ENCODE assay signal across 25 mouse cellular contexts in genomic region chr4:135019120-135019519, GRCm38 (mm10).
DNase-seq lines count a peak whose midpoint lies in the region; ATAC-seq lines count a peak whose summit lies in the region.
"Had no signal": no experiment of that assay in that cellular context is flagged by ENCODE, and none has a peak within 500 bp of the region (broad histone marks: within the 10 kb centered on the region; RNA-seq: fewer than 3 reads in every experiment).

No protein-coding gene starts in this region.

- H3K4me3 ChIP-seq in hindbrain, embryonic 16.5 days (ENCODE audit: low read length), result no peak overlapping the region
- H3K4me3 ChIP-seq: embryonic facial prominence, embryonic 13.5 days; heart, embryonic 10.5 days; heart, embryonic 15.5 days; limb, embryonic 12.5 days; liver, embryonic 15.5 days; neural tube, embryonic 15.5 days had no signal

- H3K9ac ChIP-seq in hindbrain, embryonic 16.5 days (ENCODE audit: low read depth, low read length), result no peak overlapping the region
- H3K9ac ChIP-seq: embryonic facial prominence, embryonic 13.5 days; heart, embryonic 15.5 days; limb, embryonic 12.5 days; liver, embryonic 15.5 days; neural tube, embryonic 15.5 days had no signal

- H3K9me3 ChIP-seq in hindbrain, embryonic 16.5 days (ENCODE audit: control insufficient read depth, low read length), result no peaks in the 10 kb centered on the region
- H3K9me3 ChIP-seq: embryonic facial prominence, embryonic 13.5 days; heart, embryonic 10.5 days; liver, embryonic 15.5 days; neural tube, embryonic 15.5 days had no signal

- no peak overlapping the region for H3K27ac ChIP-seq in hindbrain, embryonic 16.5 days (ENCODE audit: low read depth, low read length)
- H3K27ac ChIP-seq: embryonic facial prominence, embryonic 13.5 days; heart, embryonic 10.5 days; heart, embryonic 15.5 days; hindbrain, postnatal 0 days; limb, embryonic 12.5 days; liver, embryonic 15.5 days; macrophage; neural tube, embryonic 15.5 days had no signal

- ATAC-seq in hindbrain, embryonic 16.5 days, result no peak
- ATAC-seq: forebrain, embryonic 16.5 days; hindbrain, postnatal 0 days; intestine, postnatal 0 days had no signal

- DNase-seq in right cerebral cortex, adult 18-20 months, result peak; percentile 36
- no peak for DNase-seq in right cerebral cortex, postnatal 10 days (ENCODE audit: low spot score in 2 of 2)
- DNase-seq in CD4-positive, CD25-positive, alpha-beta regulatory T cell, adult 2 months (ENCODE audit: low read depth, low spot score), result peak; percentile 37
- peak; percentile 74 for DNase-seq in brain, adult 2 months (ENCODE audit: low read depth, low spot score)
- DNase-seq in adrenal gland, adult 18-20 months (ENCODE audit: low spot score in 2 of 2), result no peak
- DNase-seq: adrenal gland, postnatal 10 days; cerebellum, adult 11 months; cerebellum, adult 9-11 months; gastrocnemius, postnatal 25 days; heart, adult 11 months; kidney, adult 9 months; kidney, postnatal 10 days; midbrain, embryonic 14.5 days; retina, postnatal 1 day had no signal

- H3K36me3 ChIP-seq in hindbrain, embryonic 16.5 days (ENCODE audit: control insufficient read depth, insufficient read depth, low read length), result no peaks in the 10 kb centered on the region
- H3K36me3 ChIP-seq: embryonic facial prominence, embryonic 13.5 days; heart, embryonic 10.5 days; heart, embryonic 15.5 days; limb, embryonic 12.5 days; liver, embryonic 15.5 days; neural tube, embryonic 15.5 days had no signal

- WGBS in hindbrain, embryonic 16.5 days, result 61% methylated on average over 2 of the region's 2 CpGs

- no peaks in the 10 kb centered on the region for H3K27me3 ChIP-seq in hindbrain, embryonic 16.5 days (replicated peaks; ENCODE audit: control insufficient read depth, insufficient read depth, low read length)

- H3K4me1 ChIP-seq in hindbrain, embryonic 16.5 days (ENCODE audit: control insufficient read depth, insufficient read depth, low read depth, low read length), result no peaks in the 10 kb centered on the region
- H3K4me1 ChIP-seq: heart, embryonic 10.5 days; heart, embryonic 15.5 days; neural tube, embryonic 15.5 days had no signal

- H3K4me2 ChIP-seq in hindbrain, embryonic 16.5 days (ENCODE audit: low read length), result no peak overlapping the region
- H3K4me2 ChIP-seq: embryonic facial prominence, embryonic 13.5 days; heart, embryonic 15.5 days; limb, embryonic 12.5 days; liver, embryonic 15.5 days; neural tube, embryonic 15.5 days had no signal

Comparison
In these comparisons a context has a peak if more than half of its experiments do, and no peak if none do; other contexts are left out.
1. DNase-seq: peak in right cerebral cortex, adult 18-20 months (single experiment), CD4-positive, CD25-positive, alpha-beta regulatory T cell, adult 2 months (single experiment) and brain, adult 2 months (single experiment); none in right cerebral cortex, postnatal 10 days (0 of 2) and adrenal gland, adult 18-20 months (0 of 2).